Mouse (Mus musculus) liver, embryonic 15.5 days (tissue): Measurements from ENCODE around the gene Amhr2. TPM values are rescaled to one million over a fixed set of nuclear protein-coding genes. Genes with fewer than 3 reads are reported as not detected.
A peak's percentile ranks its signal among the peaks of the same experiment; 100 is the strongest.

ENCODE experiments used
- ATAC-seq: fragments of 200-750 bp; cut with Nextera tagmentation; 2 replicates; pipeline ENCODE4 v1.8.0; 2017; ENCODE audit warnings: moderate number of reproducible peaks, mild to moderate bottlenecking, moderate library complexity; ENCODE audit not compliant: insufficient read depth
- H3K27ac ChIP-seq: fragments of 300-500 bp; sonication (generic); replicated peaks from 2 replicates; pipeline ENCODE4 v1.5.1; 2015; ENCODE audit warnings: mild to moderate bottlenecking, inconsistent platforms
- H3K27me3 ChIP-seq: fragments of 300-500 bp; sonication (generic); 2 replicates; pipeline ENCODE4 v1.6.1; 2015; ENCODE audit warnings: mild to moderate bottlenecking, inconsistent platforms
- H3K36me3 ChIP-seq: fragments of 300-500 bp; sonication (generic); replicated peaks from 2 replicates; pipeline ENCODE4 v1.6.1; 2015; ENCODE audit warnings: moderate library complexity, mild to moderate bottlenecking, inconsistent platforms
- H3K4me1 ChIP-seq: fragments of 300-500 bp; sonication (generic); replicated peaks from 2 replicates; pipeline ENCODE4 v1.6.1; 2015; ENCODE audit warnings: inconsistent platforms
- H3K4me2 ChIP-seq: fragments of 300-500 bp; sonication (generic); 2 replicates; pipeline ENCODE4 v1.6.1; 2015; ENCODE audit warnings: moderate library complexity, mild to moderate bottlenecking, inconsistent platforms
- H3K4me3 ChIP-seq: fragments of 300-500 bp; sonication (generic); replicated peaks from 2 replicates; pipeline ENCODE4 v1.5.1; 2015; ENCODE audit warnings: mild to moderate bottlenecking, inconsistent platforms
- H3K9ac ChIP-seq: fragments of 300-500 bp; sonication (generic); 2 replicates; pipeline ENCODE4 v1.6.1; 2015; ENCODE audit warnings: moderate library complexity, mild to moderate bottlenecking, inconsistent platforms
- H3K9me3 ChIP-seq: fragments of 300-500 bp; sonication (generic); replicated peaks from 2 replicates; pipeline ENCODE4 v1.6.1; 2016; ENCODE audit warnings: inconsistent platforms
- WGBS: fragments of 180-500 bp; shearing (Covaris S2); methylation state at CpG from one replicate; pipeline ENCODE4 v1.1.7; 2015; ENCODE audit warnings: mixed read lengths; ENCODE audit not compliant: insufficient replicate concordance; 5-methylcytosine and 5-hydroxymethylcytosine counted together
- polyA plus RNA-seq: library from polyadenylated mRNA; unstranded; fragments of >200 nt; fragmentation: Nextera tagmentation; extraction: Ambion mirVana; gene quantifications from 2 replicates; pipeline ENCODE4 v1.2.1, GENCODE M21; 2015

The Amhr2 gene
- polyA plus RNA-seq, 1 experiment from 2014 or later = 0.10 TPM

- Histone ChIP-seq H3K9ac (peak within 1 kb of the TSS; percentile 58), H3K27ac (peak within 1 kb of the TSS; percentile 91), H3K4me3 (peak within 1 kb of the TSS; percentile 62), H3K9me3 (no peaks in the 10 kb centered on the region), H3K4me1 (peaks cover 63% of the 10 kb centered on the region), H3K4me2 (peak within 1 kb of the TSS; percentile 78), H3K36me3 (peaks cover 19% of the 10 kb centered on the region), H3K27me3 (no peaks in the 10 kb centered on the region)
- WGBS = under 1% methylated on average over 19 of the region's 19 CpGs
- peak; percentile 77 for ATAC-seq
Measured at GRCm38 (mm10) chr15:102458904-102459317, 13.7 kb downstream of the Amhr2 start, which contains the start of gene Prr13. Gene Prr13, plus strand, starts transcription at chr15:102459028.

- peaks cover 22% of the 10 kb centered on the region for H3K36me3 ChIP-seq
- peaks cover 65% of the 10 kb centered on the region for H3K4me1 ChIP-seq
- peak overlapping the region; percentile 62 for H3K4me3 ChIP-seq
- 9% methylated on average over 6 of the region's 6 CpGs for WGBS
- peak overlapping the region; percentile 78 for H3K4me2 ChIP-seq
- no peaks in the 10 kb centered on the region for H3K9me3 ChIP-seq
- H3K27me3 ChIP-seq = no peaks in the 10 kb centered on the region
- no peak for ATAC-seq
- H3K9ac ChIP-seq = peak overlapping the region; percentile 58
- H3K27ac ChIP-seq = peak overlapping the region; percentile 91
Measured at GRCm38 (mm10) chr15:102459381-102459780, 14.2 kb downstream of the Amhr2 start.

- peak; percentile 72 for ATAC-seq
- Histone ChIP-seq H3K36me3 (peaks cover 22% of the 10 kb centered on the region), H3K9me3 (no peaks in the 10 kb centered on the region), H3K4me1 (peaks cover 65% of the 10 kb centered on the region), H3K27me3 (no peaks in the 10 kb centered on the region), H3K9ac (peak overlapping the region; percentile 58), H3K4me2 (peak overlapping the region; percentile 78), H3K4me3 (peak overlapping the region; percentile 62), H3K27ac (peak overlapping the region; percentile 91)
- 6% methylated on average over 5 of the region's 5 CpGs for WGBS
Measured at GRCm38 (mm10) chr15:102459847-102460246, 14.7 kb downstream of the Amhr2 start.

GRCm38 (mm10) chr15:102460409-102460808, 15.2 kb downstream of the Amhr2 start:
- Histone ChIP-seq H3K27me3 (no peaks in the 10 kb centered on the region), H3K4me3 (peak overlapping the region; percentile 62), H3K36me3 (peaks cover 28% of the 10 kb centered on the region), H3K27ac (peak overlapping the region; percentile 91), H3K4me1 (peaks cover 65% of the 10 kb centered on the region), H3K9ac (peak overlapping the region; percentile 58), H3K4me2 (peak overlapping the region; percentile 78), H3K9me3 (no peaks in the 10 kb centered on the region)
- 59% methylated on average over 12 of the region's 12 CpGs for WGBS
- ATAC-seq = no peak

GRCm38 (mm10) chr15:102460971-102461370, 15.8 kb downstream of the Amhr2 start:
- whole genome bisulfite sequencing = 19% methylated on average over 4 of the region's 4 CpGs
- ATAC-seq = peak; percentile 37; the same call in 1 of the 2 replicates
- Histone ChIP-seq H3K36me3 (peaks cover 33% of the 10 kb centered on the region), H3K9me3 (no peaks in the 10 kb centered on the region), H3K9ac (peak overlapping the region; percentile 58), H3K4me2 (peak overlapping the region; percentile 78), H3K27ac (peak overlapping the region; percentile 91), H3K4me1 (peaks cover 63% of the 10 kb centered on the region), H3K4me3 (peak overlapping the region; percentile 62), H3K27me3 (no peaks in the 10 kb centered on the region)

GRCm38 (mm10) chr15:102461430-102462075, 16.4 kb downstream of the Amhr2 start:
- H3K4me2 ChIP-seq = peak overlapping the region; percentile 78
- peaks cover 37% of the 10 kb centered on the region for H3K36me3 ChIP-seq
- H3K27me3 ChIP-seq = no peaks in the 10 kb centered on the region
- peak overlapping the region; percentile 62 for H3K4me3 ChIP-seq
- WGBS = 67% methylated on average over 9 of the region's 9 CpGs
- peak overlapping the region; percentile 91 for H3K27ac ChIP-seq
- H3K4me1 ChIP-seq = peaks cover 61% of the 10 kb centered on the region
- H3K9ac ChIP-seq = peak overlapping the region; percentile 58
- ATAC-seq = no peak
- no peaks in the 10 kb centered on the region for H3K9me3 ChIP-seq

- Histone ChIP-seq H3K27me3 (no peaks in the 10 kb centered on the region), H3K4me1 (peaks cover 43% of the 10 kb centered on the region), H3K36me3 (peaks cover 51% of the 10 kb centered on the region), H3K27ac (no peak overlapping the region), H3K4me2 (no peak overlapping the region), H3K9ac (no peak overlapping the region), H3K9me3 (no peaks in the 10 kb centered on the region), H3K4me3 (no peak overlapping the region)
- ATAC-seq = no peak
Measured at GRCm38 (mm10) chr15:102463666-102464065, 18.5 kb downstream of the Amhr2 start.

GRCm38 (mm10) chr15:102468675-102469370, 23.7 kb downstream of the Amhr2 start:
- Histone ChIP-seq H3K27me3 (no peaks in the 10 kb centered on the region), H3K36me3 (peaks cover 47% of the 10 kb centered on the region), H3K9me3 (no peaks in the 10 kb centered on the region), H3K27ac (no peak overlapping the region), H3K4me2 (no peak overlapping the region), H3K4me1 (peaks cover 21% of the 10 kb centered on the region), H3K4me3 (no peak overlapping the region), H3K9ac (no peak overlapping the region)
- WGBS = 93% methylated on average over 9 of the region's 9 CpGs
- ATAC-seq = no peak

GRCm38 (mm10) chr15:102470183-102470604, 25.0 kb downstream of the Amhr2 start, which contains the start of gene Pcbp2:
Gene Pcbp2, plus strand, starts transcription at chr15:102470539.
- peak within 1 kb of the TSS; percentile 96 for H3K9ac ChIP-seq
- H3K36me3 ChIP-seq = peaks cover 53% of the 10 kb centered on the region
- H3K27me3 ChIP-seq = no peaks in the 10 kb centered on the region
- peak; percentile 98 for ATAC-seq
- no peaks in the 10 kb centered on the region for H3K9me3 ChIP-seq
- peak within 1 kb of the TSS; percentile 97 for H3K4me3 ChIP-seq
- peak within 1 kb of the TSS; percentile 72 for H3K4me2 ChIP-seq
- under 1% methylated on average over 34 of the region's 40 CpGs for WGBS
- H3K4me1 ChIP-seq = peaks cover 18% of the 10 kb centered on the region
- H3K27ac ChIP-seq = peak within 1 kb of the TSS; percentile 90

GRCm38 (mm10) chr15:102470605-102471294, 25.6 kb downstream of the Amhr2 start:
- Histone ChIP-seq H3K9me3 (no peaks in the 10 kb centered on the region), H3K27me3 (no peaks in the 10 kb centered on the region), H3K9ac (peak overlapping the region; percentile 96), H3K4me2 (peak overlapping the region; percentile 72), H3K4me1 (peaks cover 18% of the 10 kb centered on the region), H3K36me3 (peaks cover 53% of the 10 kb centered on the region), H3K4me3 (peak overlapping the region; percentile 97), H3K27ac (peak overlapping the region; percentile 90)
- under 1% methylated on average over 46 of the region's 67 CpGs for WGBS
- peak; percentile 61 for ATAC-seq

- no peak for ATAC-seq
- H3K27ac ChIP-seq = peak overlapping the region; percentile 90
- peak overlapping the region; percentile 96 for H3K9ac ChIP-seq
- H3K4me3 ChIP-seq = peak overlapping the region; percentile 97
- peaks cover 56% of the 10 kb centered on the region for H3K36me3 ChIP-seq
- H3K4me1 ChIP-seq = peaks cover 18% of the 10 kb centered on the region
- H3K9me3 ChIP-seq = no peaks in the 10 kb centered on the region
- 1% methylated on average over 10 of the region's 10 CpGs for WGBS
- H3K27me3 ChIP-seq = no peaks in the 10 kb centered on the region
- peak overlapping the region; percentile 72 for H3K4me2 ChIP-seq
Measured at GRCm38 (mm10) chr15:102471295-102471645, 26.1 kb downstream of the Amhr2 start.
